Mouse (Mus musculus): ENCODE results near the gene 4930438A08Rik.

DNA sequence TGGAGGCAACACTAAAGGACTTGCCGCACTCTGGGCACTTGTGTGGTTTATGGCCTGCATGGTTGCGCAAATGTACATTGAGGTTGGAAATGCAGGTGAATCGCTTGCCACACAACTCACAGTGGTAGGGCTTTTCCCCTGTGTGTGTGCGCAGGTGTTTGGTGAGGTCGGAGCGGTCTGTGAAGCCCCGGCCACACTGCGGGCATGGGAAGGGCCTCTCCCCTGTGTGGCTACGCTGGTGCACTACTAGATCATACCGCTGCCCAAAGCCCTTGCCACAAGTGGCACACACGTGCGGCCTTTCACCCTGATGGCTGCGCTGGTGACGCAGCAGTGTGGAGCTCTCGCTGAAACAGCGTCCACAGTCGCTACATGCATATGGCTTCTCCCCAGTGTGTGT is 41.7 kb downstream of the 4930438A08Rik start:
- TF ChIP-seq POLR2A (IDR thresholded peaks at IDR 0.05; ENCODE audit: borderline replicate concordance, control insufficient read depth, low read depth, low read length) (no peak), CTCF (IDR thresholded peaks at IDR 0.05; ENCODE audit: control insufficient read depth, insufficient read depth, low read length) (no peak)
